Mouse (Mus musculus): ENCODE results near the gene Stmn3.

Stmn3 gene

DNA sequence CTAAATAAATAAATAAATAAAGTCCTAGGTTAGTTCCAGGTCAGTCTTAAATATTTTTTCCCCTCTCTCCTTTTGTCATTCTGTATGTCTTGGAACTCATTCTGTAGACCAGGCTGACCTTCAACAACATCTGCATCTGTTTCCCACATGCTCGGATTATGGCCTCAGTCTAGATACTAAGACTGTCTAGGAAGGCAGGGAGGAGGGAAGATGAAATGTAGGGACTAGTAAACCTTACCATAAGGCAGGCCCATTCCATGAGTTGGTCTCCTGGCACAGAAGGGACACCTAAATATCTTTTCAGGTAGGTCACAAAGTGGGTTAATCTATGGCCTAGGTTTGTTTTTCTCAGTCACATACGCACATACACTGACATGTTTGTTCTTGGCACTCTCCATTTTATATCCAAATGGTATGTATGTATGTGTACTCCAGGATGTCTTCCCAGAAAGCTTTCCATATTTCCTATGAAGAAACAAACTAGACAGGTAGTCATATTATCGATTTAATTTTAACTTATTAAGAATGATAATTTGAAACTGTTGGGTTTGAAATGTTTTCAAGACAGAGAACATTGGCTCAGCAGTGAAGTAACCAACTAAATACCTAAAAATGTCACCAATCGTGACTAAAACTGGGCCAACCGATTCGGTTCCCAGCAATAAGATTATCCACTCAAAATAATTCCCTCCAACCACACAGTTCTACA is 27.5 kb downstream of the Stmn3 start:
- DNase-seq (ENCODE audit: low spot score): no peak

DNA sequence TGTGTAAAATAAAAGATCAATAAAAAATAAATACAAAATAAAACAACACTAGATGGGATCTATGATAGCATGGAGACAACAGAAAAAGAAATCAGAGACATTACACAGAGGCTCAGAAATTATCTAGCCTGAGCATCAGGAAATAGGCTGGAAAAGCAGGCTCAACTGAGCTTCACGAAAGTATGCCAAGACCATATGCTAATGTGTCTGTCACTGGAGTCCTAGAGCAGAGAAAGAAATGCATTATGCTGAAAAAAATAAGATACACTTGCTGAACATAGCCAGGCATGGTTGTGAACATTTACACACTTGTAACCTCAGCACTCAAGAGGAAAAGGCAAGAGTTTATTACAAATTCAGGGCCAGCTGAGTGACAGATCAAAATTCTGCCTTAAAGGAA is 34.3 kb downstream of the Stmn3 start:
- no peak for DNase-seq (ENCODE audit: low spot score)

DNA sequence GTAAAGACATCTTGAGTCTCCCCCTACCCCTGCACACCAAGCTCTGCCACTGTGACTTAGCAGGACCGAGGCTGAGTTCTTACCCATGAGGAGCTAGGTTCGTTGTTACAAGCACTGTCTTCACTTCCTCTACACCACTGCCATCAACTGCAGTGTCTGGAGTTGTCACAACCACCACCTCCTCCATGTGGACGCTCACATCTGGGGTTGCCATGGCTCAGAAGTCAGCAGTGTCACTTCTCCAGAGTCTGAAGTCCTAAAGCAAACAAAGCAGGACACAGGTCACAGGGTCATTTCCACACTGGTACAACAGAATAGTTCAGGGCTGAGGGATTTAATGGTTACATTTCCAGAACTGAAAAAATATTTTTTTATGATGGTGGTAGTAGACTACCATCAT is 36.4 kb downstream of the Stmn3 start:
- DNase-seq (ENCODE audit: low spot score): no peak

DNA sequence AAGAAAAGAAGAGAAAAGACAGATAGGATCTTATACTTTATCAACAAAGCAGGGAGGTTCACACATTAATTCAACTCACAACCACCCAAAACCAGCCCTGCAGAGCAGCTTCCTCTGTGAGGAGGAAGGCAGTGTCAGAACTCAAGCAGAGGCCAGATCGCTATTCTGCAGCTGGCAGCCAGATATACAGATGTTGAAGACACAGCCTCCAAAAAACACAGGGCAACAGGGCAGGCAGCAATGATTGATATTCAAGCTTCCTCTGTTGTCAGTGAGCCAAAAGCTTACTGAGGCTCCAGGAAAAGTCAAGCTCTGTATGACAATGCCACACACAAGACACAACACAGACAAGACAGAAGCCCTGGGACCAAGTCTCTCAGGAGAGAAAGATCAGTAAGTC is 37.5 kb downstream of the Stmn3 start:
- no peak for DNase-seq (ENCODE audit: low spot score)

DNA sequence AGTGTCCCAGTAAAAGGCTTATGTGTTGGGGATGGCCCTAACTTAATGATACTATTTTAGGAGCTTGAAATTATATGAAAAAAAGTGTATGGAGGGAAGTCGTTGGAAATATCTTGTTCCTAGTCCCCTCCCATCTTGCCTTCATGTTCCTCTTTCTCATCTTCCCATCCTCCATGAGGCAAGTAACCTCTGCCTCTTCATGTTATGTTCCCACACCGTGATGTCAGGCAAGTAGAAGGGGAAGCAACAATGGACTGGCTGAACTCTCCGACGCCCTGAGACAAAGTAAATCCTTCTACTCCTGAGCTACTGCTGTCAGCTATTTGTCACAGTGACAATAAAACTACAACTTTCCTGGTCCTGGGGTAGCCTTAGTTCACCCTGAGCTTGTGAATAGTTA is 39.7 kb downstream of the Stmn3 start:
- DNase-seq (ENCODE audit: low spot score): no peak

DNA sequence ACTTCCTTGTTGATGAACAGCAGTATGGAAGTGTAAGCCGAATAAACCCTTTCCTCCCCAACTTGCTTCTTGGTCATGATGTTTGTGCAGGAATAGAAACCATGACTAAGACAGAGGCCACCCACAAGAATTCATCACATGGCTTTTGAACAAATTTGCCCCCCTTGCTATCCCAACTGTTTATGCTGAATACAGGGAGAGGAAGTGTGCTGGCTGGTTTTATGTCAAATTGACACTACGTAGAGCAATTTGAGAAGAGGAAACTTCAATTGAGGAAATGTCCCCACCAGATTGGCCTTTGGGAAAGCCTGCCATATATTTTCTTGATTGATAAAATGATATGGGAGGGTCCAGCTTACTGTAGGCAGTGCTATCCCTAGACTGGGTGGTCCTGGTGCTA is 40.5 kb downstream of the Stmn3 start:
- DNase-seq (ENCODE audit: low spot score): no peak

DNA sequence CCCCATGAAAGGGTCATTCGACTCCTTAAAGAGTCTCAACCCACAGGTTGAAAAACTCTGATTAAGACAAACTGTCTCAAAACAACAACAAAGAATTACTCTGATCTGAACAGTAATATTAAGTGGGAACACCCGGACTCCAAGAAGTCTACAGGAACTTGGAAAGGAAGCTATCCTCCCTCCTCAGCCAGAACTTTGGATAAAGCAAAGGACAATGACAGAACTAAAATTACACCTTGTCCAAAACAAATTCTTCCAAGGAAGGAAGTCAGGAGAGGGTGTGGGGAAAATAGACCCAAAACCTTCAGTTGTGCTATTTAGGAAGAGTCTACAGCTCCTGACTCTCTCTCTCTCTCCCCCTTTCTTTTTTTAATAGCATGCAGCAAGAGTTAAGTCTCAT is 42.2 kb downstream of the Stmn3 start:
- DNase-seq (ENCODE audit: low spot score): no peak

DNA sequence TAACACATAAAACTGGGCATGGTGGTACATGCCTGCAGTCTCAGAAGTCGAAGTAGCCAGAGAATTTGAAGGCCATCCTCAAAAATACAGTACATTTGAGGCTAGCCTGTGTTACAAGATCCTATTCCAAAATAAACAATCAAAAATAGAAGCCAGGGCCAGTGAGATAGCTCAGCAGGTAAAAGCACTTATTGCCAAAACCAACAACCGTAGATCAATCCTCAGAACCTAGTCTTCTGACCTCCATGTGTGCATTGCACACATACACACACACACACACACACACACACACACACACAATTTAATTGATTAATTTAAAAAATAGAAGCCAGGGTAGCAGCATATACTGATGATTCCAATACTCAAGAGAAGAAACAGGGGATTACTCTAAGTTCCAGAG is 47.5 kb downstream of the Stmn3 start:
- no peak for DNase-seq (ENCODE audit: low spot score)

All from testis, postnatal 10 days (tissue).